Mouse (Mus musculus) spleen, postnatal 10 days (tissue): ENCODE data around the gene Cdca7.

Experiments used
- DNase-seq, 2 experiments: peaks; one replicate each; pipeline ENCODE4 v3.0.0; 2021 to 2022; ENCODE audit warnings: low spot score in 2 of 2

Gene Cdca7

GRCm38 (mm10) chr2:72491650-72492049 is 15.7 kb downstream of the Cdca7 start:
- no peak for DNase-seq

DNA sequence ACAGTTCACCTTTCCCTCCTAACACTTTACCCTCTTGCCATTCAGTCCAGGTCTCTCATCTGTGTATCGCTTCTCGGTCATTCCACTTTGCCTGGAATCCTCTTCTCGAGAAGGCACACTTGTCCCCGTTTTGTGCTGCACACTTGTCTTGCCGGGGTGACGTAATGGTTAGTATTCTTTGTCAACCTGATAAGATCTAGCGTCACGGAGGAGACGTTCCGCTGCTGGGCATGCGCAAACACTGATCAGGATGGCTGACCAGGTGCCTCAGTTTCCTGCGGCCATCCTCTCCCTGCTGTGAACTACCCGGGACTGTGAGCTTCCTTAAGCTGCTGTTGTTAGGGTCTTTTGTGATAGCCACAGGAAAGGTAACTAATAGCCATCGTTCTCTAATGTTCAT is 17.1 kb downstream of the Cdca7 start:
- DNase-seq: no peak

GRCm38 (mm10) chr2:72499074-72499721 is 23.2 kb downstream of the Cdca7 start:
- no peak for DNase-seq

DNA sequence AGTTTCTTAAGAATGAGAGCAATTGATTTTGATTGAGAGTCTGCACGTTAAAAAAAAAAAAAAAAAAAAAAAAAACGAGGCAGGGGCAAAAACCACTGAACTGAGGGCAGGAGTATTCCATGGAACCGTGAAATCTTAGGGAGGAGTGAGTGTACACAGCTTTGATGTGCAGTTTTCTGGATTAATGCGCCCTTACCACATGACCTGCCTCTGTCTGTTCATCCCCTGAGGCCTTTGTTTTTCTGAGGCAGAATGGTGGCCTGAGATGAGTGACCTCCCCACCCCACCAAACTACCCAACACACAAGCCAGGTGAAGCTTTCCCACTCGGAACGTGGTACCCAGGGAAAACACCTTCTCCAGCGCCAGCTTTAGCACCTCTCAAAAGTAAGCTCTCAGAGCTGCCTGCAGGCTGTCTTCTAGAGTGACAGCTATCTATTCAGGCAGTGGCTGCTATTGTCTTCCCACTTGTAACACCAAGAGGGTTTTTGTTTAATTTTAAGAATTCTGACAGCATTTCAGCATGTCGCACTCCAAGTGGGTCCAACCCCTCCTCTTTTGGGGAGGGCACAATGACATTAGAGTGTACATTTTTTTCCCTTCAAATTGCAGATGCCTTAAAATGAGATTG is 23.9 kb downstream of the Cdca7 start:
- DNase-seq: no peak

GRCm38 (mm10) chr2:72502041-72502813 is 26.3 kb downstream of the Cdca7 start:
- DNase-seq: no peak

GRCm38 (mm10) chr2:72503646-72504045 is 27.7 kb downstream of the Cdca7 start:
- no peak for DNase-seq

DNA sequence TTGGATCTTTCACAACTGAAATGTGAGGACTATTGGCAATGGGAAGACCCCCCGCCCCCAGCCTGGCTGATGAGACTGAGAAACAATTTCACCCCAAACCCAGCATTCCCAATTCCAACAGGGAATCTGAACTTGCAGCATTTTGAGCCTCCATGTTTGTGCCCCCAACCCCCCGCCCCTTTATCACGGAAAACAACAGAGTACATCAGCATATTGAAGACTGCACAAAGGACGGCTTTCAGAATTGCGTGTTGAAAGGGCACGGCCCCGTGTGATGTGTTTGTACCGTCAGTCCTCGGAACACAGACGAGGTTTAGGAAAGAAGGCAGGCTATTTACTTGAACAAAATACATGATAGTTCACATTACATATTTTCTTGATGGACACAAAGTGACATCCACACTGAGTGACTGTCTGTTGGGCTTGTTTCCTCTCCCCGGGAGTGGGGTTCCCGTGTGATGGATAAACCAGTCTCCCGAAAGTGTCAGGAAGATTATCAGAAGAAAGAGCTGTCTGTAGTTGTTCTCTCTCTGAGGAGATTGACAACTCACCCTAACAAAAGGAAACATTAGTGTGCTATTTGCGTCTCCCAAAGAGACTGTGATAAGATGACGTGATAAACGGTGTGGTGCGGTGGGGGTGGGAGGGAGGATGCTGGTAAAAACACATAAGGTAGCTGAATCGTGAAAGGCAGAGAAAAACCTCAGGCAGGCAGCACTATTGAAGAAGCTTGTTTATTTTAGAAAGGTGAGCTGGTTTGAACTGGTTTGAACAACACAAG is 32.1 kb downstream of the Cdca7 start:
- no peak for DNase-seq

DNA sequence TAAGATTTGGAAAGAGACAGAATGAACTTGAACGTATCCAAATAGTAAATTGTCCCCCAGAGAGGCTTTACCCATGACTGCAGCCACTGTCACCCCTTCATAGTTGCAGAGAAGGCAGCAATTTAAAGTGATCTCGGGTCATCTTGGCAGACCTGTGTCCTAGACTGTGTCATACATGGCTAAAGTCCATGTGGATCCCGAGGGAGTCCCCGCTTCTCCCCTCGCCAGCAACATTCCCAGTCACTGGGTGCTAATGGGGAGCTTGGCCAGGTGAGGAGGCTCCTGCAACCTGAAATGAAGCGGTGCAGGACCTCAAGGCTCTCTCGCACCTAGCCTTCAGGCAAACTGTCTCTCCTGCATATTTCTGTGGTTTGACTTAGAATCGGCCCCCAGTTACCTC is 32.9 kb downstream of the Cdca7 start:
- DNase-seq: no peak

GRCm38 (mm10) chr2:72515526-72515925 is 39.6 kb downstream of the Cdca7 start:
- DNase-seq: no peak

GRCm38 (mm10) chr2:72515971-72516719 is 40.2 kb downstream of the Cdca7 start:
- peak; percentile 27 to 60 for DNase-seq

GRCm38 (mm10) chr2:72516720-72517089 is 40.7 kb downstream of the Cdca7 start:
- no peak for DNase-seq

DNA sequence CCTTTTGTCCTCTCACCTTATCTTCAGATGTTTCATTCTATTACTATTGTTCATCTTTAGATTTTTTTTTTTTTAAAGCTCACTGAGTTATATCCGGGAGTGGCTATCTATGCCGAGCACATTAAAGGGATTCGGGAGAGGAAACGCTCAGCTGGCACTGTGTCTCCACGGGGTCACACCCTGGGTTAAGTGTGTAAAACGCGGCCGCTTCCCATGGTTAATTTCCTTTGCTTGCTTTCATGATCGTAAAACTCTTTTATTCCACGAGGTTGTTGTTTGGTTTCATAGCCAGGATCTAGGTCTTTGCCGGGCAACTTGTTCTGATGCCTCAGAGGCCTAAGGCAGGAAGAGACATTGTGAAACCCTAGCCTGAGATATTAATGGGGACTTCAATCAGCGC is 48.1 kb downstream of the Cdca7 start:
- DNase-seq: no peak

- DNase-seq: no peak
Observed at GRCm38 (mm10) chr2:72525556-72525955, 49.6 kb downstream of the Cdca7 start.

- DNase-seq: no peak
Observed at GRCm38 (mm10) chr2:72529026-72529357, 53.0 kb downstream of the Cdca7 start.

DNA sequence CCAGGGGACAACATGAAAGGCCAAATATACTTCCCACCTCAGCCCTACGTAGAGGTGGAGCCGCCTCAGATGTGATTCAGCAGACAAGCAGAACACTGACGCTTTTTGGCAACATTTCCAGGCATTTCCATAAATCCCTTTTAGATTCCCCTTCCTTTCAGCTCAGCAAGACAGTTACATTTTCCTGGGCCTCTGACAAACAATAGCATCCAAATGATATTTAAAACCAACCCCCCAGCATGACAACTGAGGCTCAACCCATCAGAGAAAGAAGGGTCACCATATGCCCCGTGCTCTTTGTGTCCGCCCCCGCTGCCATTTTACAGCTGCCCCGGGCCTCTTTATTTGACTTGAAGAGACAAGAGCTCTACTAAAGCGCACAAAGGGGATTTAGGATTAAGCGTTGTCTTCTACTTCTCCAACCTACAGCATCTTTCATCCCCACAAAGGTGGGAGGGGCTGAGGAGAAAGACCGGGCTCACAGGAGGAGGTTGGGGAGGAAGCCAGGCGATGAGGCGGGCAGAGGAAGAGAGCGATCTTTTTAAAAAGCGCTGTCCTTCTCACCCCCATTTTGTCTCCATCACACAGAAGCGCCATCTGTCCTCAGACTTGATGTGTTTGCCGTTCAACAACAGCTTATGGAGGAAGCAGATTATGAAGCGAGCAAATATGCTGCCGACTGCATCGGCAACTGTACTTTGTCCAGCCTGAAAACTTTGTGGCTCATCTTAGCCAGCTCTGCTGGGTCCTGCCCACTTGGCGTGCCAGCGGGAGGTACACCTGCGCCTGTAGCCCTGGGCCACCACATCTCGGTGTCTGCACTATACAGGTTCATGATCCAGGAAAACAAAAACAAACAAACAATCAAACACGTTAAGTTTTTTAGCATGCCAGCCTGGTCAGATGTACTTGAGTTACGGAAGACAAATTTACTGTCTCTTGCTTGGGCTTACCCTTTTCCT is 53.7 kb downstream of the Cdca7 start:
- DNase-seq: no peak

GRCm38 (mm10) chr2:72535889-72536288 is 59.9 kb downstream of the Cdca7 start:
- no peak for DNase-seq
